Mouse (Mus musculus) naive thymus-derived CD4-positive, alpha-beta T cell, adult 2 months (primary cell): ENCODE data around the gene Phlda1.

ENCODE experiments used
- DNase-seq: peaks from one replicate; pipeline ENCODE4 v3.0.0-alpha.2; 2011; ENCODE audit warnings: low read depth

Gene Phlda1

GRCm38 (mm10) chr10:111528283-111528682 is 22.2 kb downstream of the Phlda1 start:
- no peak for DNase-seq

GRCm38 (mm10) chr10:111530398-111530797 is 24.3 kb downstream of the Phlda1 start:
- DNase-seq, result no peak

- no peak for DNase-seq
These were observed 28.6 kb downstream of the Phlda1 start for GRCm38 (mm10) chr10:111534691-111535090.

- DNase-seq, result no peak
These were observed 31.3 kb downstream of the Phlda1 start for GRCm38 (mm10) chr10:111537410-111537809.

GRCm38 (mm10) chr10:111539724-111540324 is 33.7 kb downstream of the Phlda1 start:
- DNase-seq, result peak; percentile 27

- DNase-seq, result no peak
These were observed 34.6 kb downstream of the Phlda1 start for GRCm38 (mm10) chr10:111540678-111541077.

- no peak for DNase-seq
These were observed 37.0 kb downstream of the Phlda1 start for GRCm38 (mm10) chr10:111543106-111543505.

GRCm38 (mm10) chr10:111543781-111544260 is 37.7 kb downstream of the Phlda1 start:
- no peak for DNase-seq

GRCm38 (mm10) chr10:111544311-111544710 is 38.2 kb downstream of the Phlda1 start:
- DNase-seq, result no peak

GRCm38 (mm10) chr10:111545648-111546047 is 39.6 kb downstream of the Phlda1 start:
- DNase-seq, result no peak

GRCm38 (mm10) chr10:111547881-111548372 is 41.8 kb downstream of the Phlda1 start:
- no peak for DNase-seq

- DNase-seq, result no peak
These were observed 44.1 kb downstream of the Phlda1 start for GRCm38 (mm10) chr10:111550075-111550695.

- no peak for DNase-seq
These were observed 47.6 kb downstream of the Phlda1 start for GRCm38 (mm10) chr10:111553695-111554094.

- DNase-seq, result no peak
These were observed 48.6 kb downstream of the Phlda1 start for GRCm38 (mm10) chr10:111554651-111555050.

- no peak for DNase-seq
These were observed 52.1 kb downstream of the Phlda1 start for GRCm38 (mm10) chr10:111558211-111558610.
